In the genomic region with DNA sequence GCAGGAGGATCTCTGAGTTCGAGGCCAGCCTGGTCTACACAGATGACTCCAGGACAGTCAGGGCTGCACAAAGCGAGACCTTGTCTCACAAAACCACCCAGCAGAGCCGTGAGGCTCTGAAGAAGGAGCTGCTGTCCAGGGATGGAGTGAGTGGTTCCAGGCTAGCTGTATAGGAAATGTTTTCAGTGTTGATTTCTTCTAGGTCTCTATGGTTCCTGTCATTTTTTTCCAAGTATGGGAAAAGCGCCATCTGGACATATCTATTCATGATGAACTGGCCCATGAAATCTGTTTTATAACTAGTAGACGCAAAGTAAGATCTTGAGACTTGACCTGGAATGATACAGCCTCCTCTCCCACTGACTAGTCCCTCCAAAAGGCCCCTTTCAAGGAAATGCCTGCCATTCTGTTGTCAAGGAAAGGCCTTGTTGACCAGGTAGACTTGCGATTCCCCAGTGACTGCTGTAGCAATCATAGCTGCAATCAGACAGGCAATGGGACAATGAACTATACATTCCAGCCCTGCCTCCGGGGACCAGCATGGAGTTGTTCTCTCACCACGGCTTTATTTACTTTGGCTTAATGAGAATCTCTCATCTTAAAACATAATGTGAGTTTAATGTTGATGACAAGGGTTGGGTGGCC, we compare ENCODE assay signal across 16 mouse cellular contexts. TPM values are rescaled to one million over a fixed set of nuclear protein-coding genes. Genes with fewer than 3 reads are reported as not detected.
DNase-seq lines count a peak whose midpoint lies in the region; ATAC-seq lines count a peak whose summit lies in the region.
"Had no signal": no experiment of that assay in that cellular context is flagged by ENCODE, and none has a peak within 500 bp of the region (broad histone marks: within the 10 kb centered on the region; RNA-seq: fewer than 3 reads in every experiment).

No protein-coding gene starts in this region.

- H3K4me1 ChIP-seq in forebrain, embryonic 13.5 days, result peaks cover 13% of the 10 kb centered on the region
- H3K4me1 ChIP-seq in forebrain, embryonic 14.5 days (ENCODE audit: control insufficient read depth, insufficient read depth, low read length), result peaks cover 4% of the 10 kb centered on the region; the same call in 1 of the 2 replicates
- peaks cover 8% of the 10 kb centered on the region; the same call in 1 of the 2 replicates for H3K4me1 ChIP-seq in brown adipose tissue, adult 24 weeks (ENCODE audit: control insufficient read depth, insufficient read depth, insufficient read length, low read length)
- H3K4me1 ChIP-seq in intestine, embryonic 16.5 days (ENCODE audit: control insufficient read depth, insufficient read depth, low read length), result peaks cover 17% of the 10 kb centered on the region

- H3K27me3 ChIP-seq in forebrain, embryonic 13.5 days, result no peaks in the 10 kb centered on the region
- no peaks in the 10 kb centered on the region for H3K27me3 ChIP-seq in forebrain, embryonic 14.5 days (replicated peaks; ENCODE audit: control insufficient read depth, insufficient read depth, low read length)
- H3K27me3 ChIP-seq in intestine, embryonic 16.5 days (replicated peaks; ENCODE audit: control insufficient read depth, insufficient read depth, low read length), result no peaks in the 10 kb centered on the region

- peak overlapping the region; percentile 21; the same call in 1 of the 2 replicates for H3K27ac ChIP-seq in forebrain, embryonic 13.5 days
- H3K27ac ChIP-seq in forebrain, embryonic 14.5 days (ENCODE audit: low read depth, low read length), result no peak overlapping the region
- peak overlapping the region; percentile 36; the same call in 1 of the 2 replicates for H3K27ac ChIP-seq in brown adipose tissue, adult 24 weeks (replicated peaks; ENCODE audit: low read depth, low read length)
- H3K27ac ChIP-seq in intestine, embryonic 16.5 days (ENCODE audit: low read length), result peak overlapping the region; percentile 35
- H3K27ac ChIP-seq: layer of hippocampus, adult 2 months; macrophage had no signal

- H3K4me2 ChIP-seq in forebrain, embryonic 13.5 days, result no peak overlapping the region
- no peak overlapping the region for H3K4me2 ChIP-seq in forebrain, embryonic 14.5 days (ENCODE audit: low read length)
- no peak overlapping the region for H3K4me2 ChIP-seq in intestine, embryonic 16.5 days (ENCODE audit: low read depth, low read length)

- no peaks in the 10 kb centered on the region for H3K9me3 ChIP-seq in forebrain, embryonic 13.5 days (replicated peaks)
- no peaks in the 10 kb centered on the region for H3K9me3 ChIP-seq in forebrain, embryonic 14.5 days (replicated peaks; ENCODE audit: control insufficient read depth, low read length)
- H3K9me3 ChIP-seq in intestine, embryonic 16.5 days (ENCODE audit: control insufficient read depth, low read length), result no peaks in the 10 kb centered on the region

- no peak for DNase-seq in forebrain, embryonic 14.5 days (ENCODE audit: low spot score)
- DNase-seq in kidney, adult 9 months, result peak; percentile 17
- no peak for DNase-seq in kidney, postnatal 10 days
- DNase-seq in T-cell, adult 2 months (ENCODE audit: low spot score), result no peak
- DNase-seq in cerebellum, postnatal 36 days, result no peak
- DNase-seq: B cell, adult 2 months; cerebellum, postnatal 25 days; left cerebral cortex, postnatal 4 days; spleen, adult 18-20 months; thymus, postnatal 25 days had no signal

- no peak overlapping the region for H3K4me3 ChIP-seq in forebrain, embryonic 13.5 days
- no peak overlapping the region for H3K4me3 ChIP-seq in forebrain, embryonic 14.5 days (ENCODE audit: low read depth, low read length)
- H3K4me3 ChIP-seq in brown adipose tissue, adult 24 weeks (ENCODE audit: insufficient read depth, low read depth, low read length), result no peak overlapping the region
- H3K4me3 ChIP-seq in intestine, embryonic 16.5 days (ENCODE audit: low read length), result no peak overlapping the region
- H3K4me3 ChIP-seq: layer of hippocampus, adult 2 months; myocyte had no signal

- WGBS in forebrain, embryonic 13.5 days, result 82% methylated on average over 8 of the region's 8 CpGs
- WGBS in forebrain, embryonic 14.5 days, result 81% methylated on average over 8 of the region's 8 CpGs
- 53% methylated on average over 8 of the region's 8 CpGs for WGBS in intestine, embryonic 16.5 days

- ATAC-seq in forebrain, embryonic 13.5 days, result no peak
- ATAC-seq in forebrain, embryonic 14.5 days, result no peak
- ATAC-seq in intestine, embryonic 16.5 days, result peak; percentile 26

- no peaks in the 10 kb centered on the region for H3K36me3 ChIP-seq in forebrain, embryonic 13.5 days (ENCODE audit: poor library complexity, severe bottlenecking)
- no peaks in the 10 kb centered on the region for H3K36me3 ChIP-seq in forebrain, embryonic 14.5 days (ENCODE audit: control insufficient read depth, insufficient read depth, low read length)
- H3K36me3 ChIP-seq in intestine, embryonic 16.5 days (ENCODE audit: control insufficient read depth, insufficient read depth, low read length), result no peaks in the 10 kb centered on the region

- H3K9ac ChIP-seq in forebrain, embryonic 13.5 days, result no peak overlapping the region
- no peak overlapping the region for H3K9ac ChIP-seq in forebrain, embryonic 14.5 days (ENCODE audit: low read length)
- H3K9ac ChIP-seq in intestine, embryonic 16.5 days (ENCODE audit: low read depth, low read length), result no peak overlapping the region

RNA-seq across cellular contexts. Expression of a gene that starts 28.8 kb away (rescaled TPM):
- 6.6 and 7.4 TPM in 2 replicates for polyA plus RNA-seq in forebrain, embryonic 13.5 days (2015; fragmentation: Nextera tagmentation; extraction: Ambion mirVana)
- polyA plus RNA-seq in forebrain, embryonic 14.5 days (2014; fragmentation: Nextera tagmentation; extraction: Ambion mirVana), result 3.8 and 4.5 TPM in 2 replicates
- polyA plus RNA-seq in brown adipose tissue, adult 24 weeks (2012; ENCODE audit: insufficient read depth, insufficient read length, missing spikeins), result 4.0 and 6.1 TPM in 2 replicates
- polyA plus RNA-seq in intestine, embryonic 16.5 days (2015; fragmentation: Nextera tagmentation; extraction: Ambion mirVana), result 5.7 and 6.7 TPM in 2 replicates

RNA-seq across cellular contexts. Expression of a gene that starts 50.8 kb away (rescaled TPM):
- 32.1 and 34.1 TPM in 2 replicates for polyA plus RNA-seq in forebrain, embryonic 13.5 days (2015; fragmentation: Nextera tagmentation; extraction: Ambion mirVana)
- polyA plus RNA-seq in forebrain, embryonic 14.5 days (2014; fragmentation: Nextera tagmentation; extraction: Ambion mirVana), result 38.0 and 45.5 TPM in 2 replicates
- 33.0 and 34.8 TPM in 2 replicates for polyA plus RNA-seq in brown adipose tissue, adult 24 weeks (2012; ENCODE audit: insufficient read depth, insufficient read length, missing spikeins)
- 29.1 and 34.0 TPM in 2 replicates for polyA plus RNA-seq in intestine, embryonic 16.5 days (2015; fragmentation: Nextera tagmentation; extraction: Ambion mirVana)
